Mouse (Mus musculus): ENCODE results near the gene Ggt7. TPM values are rescaled to one million over a fixed set of nuclear protein-coding genes. Genes with fewer than 3 reads are reported as not detected.

Gene Ggt7
- polyA plus RNA-seq (2021; fragmentation: Nextera tagmentation) = 88.0 and 100 TPM in 2 replicates
- long read RNA-seq, experiment 1, transcript Ggt7-201 (15 exons, 2,614 nt) = major isoform, 775 of 966 reads
- long read RNA-seq, experiment 1, partial matches to known transcripts = 87 of 966 reads
- long read RNA-seq, experiment 1, other reads (novel, unspliced or antisense) = 104 of 966 reads
- long read RNA-seq, experiment 2, transcript Ggt7-201 (15 exons, 2,614 nt) = major isoform, 70 of 114 reads
- long read RNA-seq, experiment 2, partial matches to known transcripts = 28 of 114 reads
- long read RNA-seq, experiment 2, other reads (novel, unspliced or antisense) = 16 of 114 reads

DNA sequence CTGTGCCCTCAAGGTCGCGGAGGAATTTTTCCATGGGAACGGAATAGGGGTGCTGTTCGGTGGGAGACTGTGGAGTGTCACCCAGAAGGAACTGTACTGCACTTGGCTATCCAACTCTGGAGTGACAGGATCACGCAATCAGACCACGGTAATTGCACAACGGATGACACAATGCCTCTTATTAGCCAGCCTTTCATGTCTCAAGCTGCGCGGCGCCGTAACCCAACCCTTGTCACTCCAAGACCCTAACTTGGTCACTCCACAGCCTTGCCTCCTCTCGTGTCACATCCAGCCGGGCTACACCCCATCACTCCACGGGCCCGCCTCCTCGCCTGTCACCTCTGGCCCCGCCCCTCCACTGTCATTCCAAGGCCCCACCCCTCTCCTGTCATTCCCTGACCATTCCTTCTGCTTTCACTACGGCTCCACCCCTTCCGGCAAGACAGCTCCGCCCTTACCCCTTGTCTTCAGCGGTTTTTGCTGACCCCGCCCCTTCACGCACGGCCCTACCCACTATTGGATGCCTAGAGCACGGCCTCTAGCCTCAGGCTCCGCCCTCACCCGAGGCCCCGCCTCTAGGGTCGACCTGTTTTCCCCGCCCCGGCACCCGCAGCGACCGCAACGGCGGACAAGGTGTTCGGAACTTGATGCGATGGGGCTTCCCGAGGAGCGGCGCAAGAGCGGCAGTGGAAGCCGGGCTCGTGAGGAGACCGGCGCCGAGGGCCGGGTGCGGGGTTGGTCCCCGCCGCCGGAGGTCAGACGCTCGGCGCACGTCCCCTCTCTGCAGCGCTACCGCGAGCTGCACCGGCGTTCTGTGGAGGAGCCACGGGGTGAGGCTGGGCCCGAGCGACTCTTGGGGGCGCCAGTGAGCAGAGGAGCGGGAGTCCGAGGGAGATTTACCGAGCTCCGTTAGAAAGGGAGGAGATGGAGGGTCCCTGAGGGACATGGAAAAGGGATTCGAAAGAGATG lies at the start of gene Ggt7, which contains the start of gene Acss2:
Gene Ggt7, minus strand, starts transcription at position 783 of the 969 bp plus-strand sequence.
Gene Acss2, plus strand, starts transcription at position 494 of the 969 bp plus-strand sequence.

GRCm38 (mm10) chr2:155473570-155474088 lies 44.4 kb downstream of the Ggt7 start, which contains the start of gene Ncoa6:
TSS of gene Ncoa6 (minus strand) at chr2:155473894.

Other genes starting within 250 kb of the Ggt7 start
- 797 and 996 TPM in 2 replicates for gene Map1lc3a, start 241.9 kb downstream of the Ggt7 start, polyA plus RNA-seq (2021; fragmentation: Nextera tagmentation)
- gene Pigu, start 160.8 kb downstream of the Ggt7 start, polyA plus RNA-seq (2021; fragmentation: Nextera tagmentation) = 14.4 and 20.9 TPM in 2 replicates
- gene Trp53inp2, start 137.2 kb downstream of the Ggt7 start, polyA plus RNA-seq (2021; fragmentation: Nextera tagmentation) = 92.2 and 146 TPM in 2 replicates
- gene Ncoa6, start 44.3 kb downstream of the Ggt7 start, polyA plus RNA-seq (2021; fragmentation: Nextera tagmentation) = 6.6 and 9.1 TPM in 2 replicates
- 31.3 and 38.5 TPM in 2 replicates for gene Acss2, start 289 bp downstream of the Ggt7 start, polyA plus RNA-seq (2021; fragmentation: Nextera tagmentation)
- 13.1 and 14.4 TPM in 2 replicates for gene Gss, start 74.6 kb upstream of the Ggt7 start, polyA plus RNA-seq (2021; fragmentation: Nextera tagmentation)
- 2.5 and 2.8 TPM in 2 replicates for gene Myh7b, start 93.0 kb upstream of the Ggt7 start, polyA plus RNA-seq (2021; fragmentation: Nextera tagmentation)
- gene Trpc4ap, start 174.1 kb upstream of the Ggt7 start, polyA plus RNA-seq (2021; fragmentation: Nextera tagmentation) = 34.4 and 134 TPM in 2 replicates
- gene Edem2, start 211.2 kb upstream of the Ggt7 start, polyA plus RNA-seq (2021; fragmentation: Nextera tagmentation) = 17.8 and 18.2 TPM in 2 replicates
- gene Gm17581, start 217.6 kb upstream of the Ggt7 start, polyA plus RNA-seq (2021; fragmentation: Nextera tagmentation) = not detected in 2 replicates
- gene Procr, start 232.9 kb upstream of the Ggt7 start, polyA plus RNA-seq (2021; fragmentation: Nextera tagmentation) = 0.58 and 0.70 TPM in 2 replicates

All from left cerebral cortex, adult 6 months (tissue).